11 mouse cellular contexts compared by ENCODE assay signal in genomic region chr13:104540861-104541398, GRCm38 (mm10).
DNase-seq lines count a peak whose midpoint lies in the region; ATAC-seq and TF ChIP-seq lines count a peak whose summit lies in the region.
"Had no signal": no experiment of that assay in that cellular context is flagged by ENCODE, and none has a peak within 500 bp of the region (broad histone marks: within the 10 kb centered on the region; RNA-seq: fewer than 3 reads in every experiment).

No protein-coding gene starts in this region.

- peak overlapping the region; percentile 20; the same call in 1 of the 2 replicates for H3K4me3 ChIP-seq in kidney, embryonic 16.5 days (ENCODE audit: low read length)
- no peak overlapping the region for H3K4me3 ChIP-seq in kidney, adult 2 months (ENCODE audit: insufficient read depth, low read depth, low read length)
- H3K4me3 ChIP-seq in embryonic facial prominence, embryonic 10.5 days, result peak overlapping the region; percentile 35; the same call in 1 of the 2 replicates
- H3K4me3 ChIP-seq in forebrain, embryonic 13.5 days, result no peak overlapping the region
- H3K4me3 ChIP-seq in cerebellum, adult 2 months (replicated peaks; ENCODE audit: insufficient read depth, low read depth, low read length), result no peak overlapping the region
- H3K4me3 ChIP-seq: hindbrain, embryonic 15.5 days; neural tube, embryonic 13.5 days had no signal

- no peaks in the 10 kb centered on the region for H3K9me3 ChIP-seq in kidney, embryonic 16.5 days (ENCODE audit: low read length)
- H3K9me3 ChIP-seq in embryonic facial prominence, embryonic 10.5 days, result no peaks in the 10 kb centered on the region
- no peaks in the 10 kb centered on the region for H3K9me3 ChIP-seq in forebrain, embryonic 13.5 days (replicated peaks)
- H3K9me3 ChIP-seq: hindbrain, embryonic 15.5 days; neural tube, embryonic 13.5 days had no signal

- ATAC-seq in kidney, embryonic 16.5 days (ENCODE audit: low FRiP score, low TSS enrichment), result peak; percentile 92
- peak; percentile 48; the same call in 1 of the 2 replicates for ATAC-seq in forebrain, embryonic 13.5 days

- no peak for DNase-seq in kidney, adult 2 months
- peak; percentile 27 for DNase-seq in embryonic facial prominence, embryonic 10.5 days (ENCODE audit: low spot score)
- peak; percentile 31 for DNase-seq in retina, postnatal 1 day
- DNase-seq in cerebellum, adult 2 months, result no peak
- no peak for DNase-seq in right cerebral cortex, postnatal 4 days
- DNase-seq: cerebellum, adult 9-11 months had no signal

- peaks cover 18% of the 10 kb centered on the region; the same call in 1 of the 2 replicates for H3K4me1 ChIP-seq in kidney, embryonic 16.5 days (ENCODE audit: insufficient read depth, low read length)
- H3K4me1 ChIP-seq in kidney, adult 2 months (ENCODE audit: control insufficient read depth, insufficient read depth, low read length), result no peaks in the 10 kb centered on the region
- H3K4me1 ChIP-seq in embryonic facial prominence, embryonic 10.5 days, result peaks cover 26% of the 10 kb centered on the region
- no peaks in the 10 kb centered on the region for H3K4me1 ChIP-seq in forebrain, embryonic 13.5 days
- H3K4me1 ChIP-seq in cerebellum, adult 2 months (ENCODE audit: control insufficient read depth, insufficient read depth, low read length), result no peaks in the 10 kb centered on the region
- H3K4me1 ChIP-seq: hindbrain, embryonic 15.5 days had no signal

- no peak for TF ChIP-seq CTCF in kidney, adult 2 months (conservative IDR thresholded peaks at IDR 0.05; ENCODE audit: insufficient read depth, insufficient read length, low read depth, low read length)
- TF ChIP-seq CTCF in cerebellum, adult 2 months (IDR thresholded peaks at IDR 0.05; ENCODE audit: borderline replicate concordance, insufficient read depth, low read depth, low read length), result no peak

- H3K4me2 ChIP-seq in kidney, embryonic 16.5 days (replicated peaks; ENCODE audit: low read depth, low read length), result peak overlapping the region; percentile 41
- H3K4me2 ChIP-seq in forebrain, embryonic 13.5 days, result peak overlapping the region; percentile 19; the same call in 1 of the 2 replicates
- H3K4me2 ChIP-seq: hindbrain, embryonic 15.5 days; neural tube, embryonic 13.5 days had no signal

- H3K27ac ChIP-seq in kidney, embryonic 16.5 days (ENCODE audit: low read length), result no peak overlapping the region; the same call in 1 of the 2 replicates
- no peak overlapping the region for H3K27ac ChIP-seq in kidney, adult 2 months (ENCODE audit: insufficient read depth, low read depth, low read length)
- peak overlapping the region; percentile 8 for H3K27ac ChIP-seq in embryonic facial prominence, embryonic 10.5 days (replicated peaks)
- H3K27ac ChIP-seq in forebrain, embryonic 13.5 days, result no peak overlapping the region
- no peak overlapping the region for H3K27ac ChIP-seq in cerebellum, adult 2 months (ENCODE audit: insufficient read depth, low read length)
- H3K27ac ChIP-seq: hindbrain, embryonic 15.5 days; liver, embryonic 14.5 days; neural tube, embryonic 13.5 days had no signal

- WGBS in kidney, embryonic 16.5 days, result 25% methylated on average over 7 of the region's 7 CpGs
- WGBS in kidney, adult 2 months, result 52% methylated on average over 7 of the region's 7 CpGs
- WGBS in embryonic facial prominence, embryonic 10.5 days, result 33% methylated on average over 7 of the region's 7 CpGs
- WGBS in forebrain, embryonic 13.5 days, result 23% methylated on average over 7 of the region's 7 CpGs
- WGBS in cerebellum, adult 2 months, result 29% methylated on average over 7 of the region's 7 CpGs

- no peak overlapping the region for H3K9ac ChIP-seq in kidney, embryonic 16.5 days (replicated peaks; ENCODE audit: low read length)
- no peak overlapping the region for H3K9ac ChIP-seq in forebrain, embryonic 13.5 days
- H3K9ac ChIP-seq: hindbrain, embryonic 15.5 days; liver, embryonic 14.5 days; neural tube, embryonic 13.5 days had no signal

- TF ChIP-seq POLR2A in kidney, adult 2 months (IDR thresholded peaks at IDR 0.05; ENCODE audit: low read depth, low read length), result no peak
- TF ChIP-seq POLR2A in cerebellum, adult 2 months (IDR thresholded peaks at IDR 0.05; ENCODE audit: borderline replicate concordance, insufficient read depth, low read length), result no peak

- no peaks in the 10 kb centered on the region for H3K36me3 ChIP-seq in kidney, embryonic 16.5 days (ENCODE audit: insufficient read depth, low read length)
- H3K36me3 ChIP-seq in kidney, adult 2 months (ENCODE audit: control insufficient read depth, insufficient read depth, low read length), result no peaks in the 10 kb centered on the region
- no peaks in the 10 kb centered on the region for H3K36me3 ChIP-seq in embryonic facial prominence, embryonic 10.5 days (replicated peaks)
- no peaks in the 10 kb centered on the region for H3K36me3 ChIP-seq in forebrain, embryonic 13.5 days (ENCODE audit: poor library complexity, severe bottlenecking)
- H3K36me3 ChIP-seq: hindbrain, embryonic 15.5 days; neural tube, embryonic 13.5 days had no signal

- H3K27me3 ChIP-seq in kidney, embryonic 16.5 days (ENCODE audit: insufficient read depth, low read length), result no peaks in the 10 kb centered on the region
- H3K27me3 ChIP-seq in kidney, adult 2 months (replicated peaks; ENCODE audit: control insufficient read depth, insufficient read depth, low read length), result no peaks in the 10 kb centered on the region
- no peaks in the 10 kb centered on the region for H3K27me3 ChIP-seq in embryonic facial prominence, embryonic 10.5 days (replicated peaks; ENCODE audit: low read depth, poor library complexity, severe bottlenecking)
- H3K27me3 ChIP-seq in forebrain, embryonic 13.5 days, result no peaks in the 10 kb centered on the region
- H3K27me3 ChIP-seq in cerebellum, adult 2 months (ENCODE audit: control insufficient read depth, insufficient read depth, low read length), result no peaks in the 10 kb centered on the region
- H3K27me3 ChIP-seq: hindbrain, embryonic 15.5 days; neural tube, embryonic 13.5 days had no signal

Comparison
In these comparisons a context has a peak if more than half of its experiments do, and no peak if none do; other contexts are left out.
1. H3K4me3 ChIP-seq: peak in kidney, embryonic 16.5 days (single experiment) and embryonic facial prominence, embryonic 10.5 days (single experiment); none in kidney, adult 2 months (single experiment), forebrain, embryonic 13.5 days (single experiment) and cerebellum, adult 2 months (single experiment).
2. DNase-seq: peak in embryonic facial prominence, embryonic 10.5 days (single experiment) and retina, postnatal 1 day (single experiment); none in kidney, adult 2 months (single experiment), cerebellum, adult 2 months (0 of 2) and right cerebral cortex, postnatal 4 days (single experiment).